Comparison of ENCODE assay signal across 16 mouse cellular contexts in the genomic region with DNA sequence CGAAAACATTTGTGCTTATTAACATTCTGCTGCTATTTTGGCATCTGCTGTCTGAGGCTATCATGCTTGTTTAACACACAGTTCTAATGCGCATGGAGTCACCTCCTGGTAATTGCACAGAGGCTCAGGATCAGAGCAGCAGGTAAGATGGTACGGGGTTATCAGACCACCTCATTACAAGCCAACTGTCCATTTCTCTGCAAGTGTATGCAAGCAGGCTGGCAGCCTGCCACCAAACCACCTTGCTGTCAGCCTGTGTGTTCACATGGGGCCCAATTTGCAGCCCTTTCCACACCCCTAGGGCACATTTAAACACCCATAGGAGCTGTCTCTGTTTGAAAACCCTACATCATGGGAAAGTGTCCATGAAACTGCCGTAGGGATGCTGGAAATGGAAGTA.
DNase-seq lines count a peak whose midpoint lies in the region; ATAC-seq and TF ChIP-seq lines count a peak whose summit lies in the region.
"Had no signal": no experiment of that assay in that cellular context is flagged by ENCODE, and none has a peak within 500 bp of the region (broad histone marks: within the 10 kb centered on the region; RNA-seq: fewer than 3 reads in every experiment).

No protein-coding gene starts in this region.

- no peak overlapping the region for H3K4me3 ChIP-seq in embryonic facial prominence, embryonic 14.5 days (ENCODE audit: low read depth, low read length)
- H3K4me3 ChIP-seq in embryonic facial prominence, embryonic 10.5 days: no peak overlapping the region
- no peak overlapping the region for H3K4me3 ChIP-seq in hindbrain, embryonic 16.5 days (ENCODE audit: low read length)
- H3K4me3 ChIP-seq in hindbrain, embryonic 14.5 days (replicated peaks; ENCODE audit: low read length): no peak overlapping the region
- H3K4me3 ChIP-seq in forebrain, postnatal 0 days (ENCODE audit: low read depth, low read length): no peak overlapping the region
- H3K4me3 ChIP-seq: erythroblast, embryonic 14.5 days; lung, embryonic 15.5 days; midbrain, embryonic 12.5 days had no signal

- H3K4me2 ChIP-seq in embryonic facial prominence, embryonic 14.5 days (ENCODE audit: low read depth, low read length): no peak overlapping the region
- no peak overlapping the region for H3K4me2 ChIP-seq in hindbrain, embryonic 16.5 days (ENCODE audit: low read length)
- H3K4me2 ChIP-seq in hindbrain, embryonic 14.5 days (replicated peaks): no peak overlapping the region
- H3K4me2 ChIP-seq in forebrain, postnatal 0 days (ENCODE audit: low read depth): no peak overlapping the region
- H3K4me2 ChIP-seq: lung, embryonic 15.5 days; midbrain, embryonic 12.5 days had no signal

- H3K27ac ChIP-seq in embryonic facial prominence, embryonic 14.5 days (replicated peaks; ENCODE audit: low read depth, low read length): no peak overlapping the region
- no peak overlapping the region for H3K27ac ChIP-seq in embryonic facial prominence, embryonic 10.5 days (replicated peaks)
- H3K27ac ChIP-seq in hindbrain, embryonic 16.5 days (ENCODE audit: low read depth, low read length): no peak overlapping the region
- no peak overlapping the region for H3K27ac ChIP-seq in hindbrain, embryonic 14.5 days
- H3K27ac ChIP-seq in forebrain, postnatal 0 days (ENCODE audit: low read depth, low read length): no peak overlapping the region
- H3K27ac ChIP-seq: liver, embryonic 14.5 days; lung, embryonic 15.5 days; macrophage; midbrain, embryonic 12.5 days had no signal

- no peaks in the 10 kb centered on the region for H3K36me3 ChIP-seq in embryonic facial prominence, embryonic 14.5 days (ENCODE audit: control insufficient read depth, insufficient read depth, low read length)
- no peaks in the 10 kb centered on the region for H3K36me3 ChIP-seq in embryonic facial prominence, embryonic 10.5 days (replicated peaks)
- H3K36me3 ChIP-seq in hindbrain, embryonic 16.5 days (ENCODE audit: control insufficient read depth, insufficient read depth, low read length): no peaks in the 10 kb centered on the region
- no peaks in the 10 kb centered on the region for H3K36me3 ChIP-seq in hindbrain, embryonic 14.5 days (replicated peaks; ENCODE audit: control insufficient read depth, insufficient read depth)
- H3K36me3 ChIP-seq in forebrain, postnatal 0 days (ENCODE audit: insufficient read depth): no peaks in the 10 kb centered on the region
- H3K36me3 ChIP-seq: lung, embryonic 15.5 days; midbrain, embryonic 12.5 days had no signal

- no peaks in the 10 kb centered on the region for H3K27me3 ChIP-seq in embryonic facial prominence, embryonic 14.5 days (replicated peaks; ENCODE audit: control insufficient read depth, insufficient read depth, low read length)
- H3K27me3 ChIP-seq in embryonic facial prominence, embryonic 10.5 days (replicated peaks; ENCODE audit: low read depth, poor library complexity, severe bottlenecking): no peaks in the 10 kb centered on the region
- no peaks in the 10 kb centered on the region for H3K27me3 ChIP-seq in hindbrain, embryonic 16.5 days (replicated peaks; ENCODE audit: control insufficient read depth, insufficient read depth, low read length)
- no peaks in the 10 kb centered on the region for H3K27me3 ChIP-seq in hindbrain, embryonic 14.5 days (ENCODE audit: control insufficient read depth, insufficient read depth, low read length)
- no peaks in the 10 kb centered on the region for H3K27me3 ChIP-seq in forebrain, postnatal 0 days (ENCODE audit: insufficient read depth, low read length)
- H3K27me3 ChIP-seq: lung, embryonic 15.5 days; midbrain, embryonic 12.5 days had no signal

- TF ChIP-seq CTCF in brain, embryonic 14.5 days (IDR thresholded peaks at IDR 0.05; ENCODE audit: borderline replicate concordance, extremely low read depth, insufficient read depth, insufficient read length): no peak
- TF ChIP-seq CTCF in forebrain, postnatal 0 days (IDR thresholded peaks at IDR 0.05; ENCODE audit: low read depth): no peak

- peak; percentile 41; the same call in 1 of the 2 replicates for ATAC-seq in embryonic facial prominence, embryonic 14.5 days (ENCODE audit: low read depth)
- ATAC-seq in hindbrain, embryonic 16.5 days: peak; percentile 64
- ATAC-seq in hindbrain, embryonic 14.5 days (ENCODE audit: low FRiP score): no peak
- ATAC-seq in forebrain, postnatal 0 days: no peak

- DNase-seq in embryonic facial prominence, embryonic 14.5 days (ENCODE audit: low spot score): peak; percentile 38
- no peak for DNase-seq in embryonic facial prominence, embryonic 10.5 days (ENCODE audit: low spot score)
- DNase-seq in hindbrain, embryonic 14.5 days (ENCODE audit: low spot score): no peak
- peak; percentile 84 for DNase-seq in brain, embryonic 14.5 days (ENCODE audit: low read depth)
- peak; percentile 28 for DNase-seq in forebrain, postnatal 0 days
- no peak for DNase-seq in testis, postnatal 14 days (ENCODE audit: low spot score)
- DNase-seq: gastrocnemius, postnatal 10 days; heart, adult 18-20 months; kidney, adult 11 months; right cerebral cortex, postnatal 4 days had no signal

- no peak overlapping the region for H3K9ac ChIP-seq in embryonic facial prominence, embryonic 14.5 days (ENCODE audit: low read depth, low read length)
- no peak overlapping the region for H3K9ac ChIP-seq in hindbrain, embryonic 16.5 days (ENCODE audit: low read depth, low read length)
- H3K9ac ChIP-seq in hindbrain, embryonic 14.5 days: no peak overlapping the region
- no peak overlapping the region for H3K9ac ChIP-seq in forebrain, postnatal 0 days
- H3K9ac ChIP-seq: liver, embryonic 14.5 days; lung, embryonic 15.5 days; midbrain, embryonic 12.5 days had no signal

- TF ChIP-seq POLR2A in brain, embryonic 14.5 days (IDR thresholded peaks at IDR 0.05; ENCODE audit: borderline replicate concordance, extremely low read depth, insufficient read depth, insufficient read length, poor library complexity, severe bottlenecking): no peak

- no peaks in the 10 kb centered on the region for H3K4me1 ChIP-seq in embryonic facial prominence, embryonic 14.5 days (ENCODE audit: control insufficient read depth, insufficient read depth, low read length)
- no peaks in the 10 kb centered on the region for H3K4me1 ChIP-seq in embryonic facial prominence, embryonic 10.5 days
- no peaks in the 10 kb centered on the region for H3K4me1 ChIP-seq in hindbrain, embryonic 16.5 days (ENCODE audit: control insufficient read depth, insufficient read depth, low read depth, low read length)
- H3K4me1 ChIP-seq in hindbrain, embryonic 14.5 days (replicated peaks; ENCODE audit: control insufficient read depth, insufficient read depth, low read length): peaks cover 4% of the 10 kb centered on the region; the same call in 1 of the 2 replicates
- no peaks in the 10 kb centered on the region for H3K4me1 ChIP-seq in forebrain, postnatal 0 days (ENCODE audit: insufficient read depth)

- 73% methylated on average over 4 of the region's 4 CpGs for WGBS in embryonic facial prominence, embryonic 14.5 days
- 83% methylated on average over 4 of the region's 4 CpGs for WGBS in embryonic facial prominence, embryonic 10.5 days
- 47% methylated on average over 4 of the region's 4 CpGs for WGBS in hindbrain, embryonic 16.5 days
- 41% methylated on average over 4 of the region's 4 CpGs for WGBS in hindbrain, embryonic 14.5 days
- 32% methylated on average over 4 of the region's 4 CpGs for WGBS in forebrain, postnatal 0 days

- H3K9me3 ChIP-seq in embryonic facial prominence, embryonic 14.5 days (ENCODE audit: control insufficient read depth, low read length): no peaks in the 10 kb centered on the region
- H3K9me3 ChIP-seq in embryonic facial prominence, embryonic 10.5 days: no peaks in the 10 kb centered on the region
- H3K9me3 ChIP-seq in hindbrain, embryonic 16.5 days (ENCODE audit: control insufficient read depth, low read length): no peaks in the 10 kb centered on the region
- 0 out of 2 replicates have a peak, but pooled peaks cover 2% of the 10 kb centered on the region for H3K9me3 ChIP-seq in hindbrain, embryonic 14.5 days (ENCODE audit: control insufficient read depth, low read length)
- H3K9me3 ChIP-seq in forebrain, postnatal 0 days (ENCODE audit: low read length): no peaks in the 10 kb centered on the region
- H3K9me3 ChIP-seq: lung, embryonic 15.5 days; midbrain, embryonic 12.5 days had no signal

Comparison
In these comparisons a context has a peak if more than half of its experiments do, and no peak if none do; other contexts are left out.
1. ATAC-seq: peak in embryonic facial prominence, embryonic 14.5 days (single experiment) and hindbrain, embryonic 16.5 days (single experiment); none in hindbrain, embryonic 14.5 days (single experiment) and forebrain, postnatal 0 days (single experiment).
2. DNase-seq: peak in embryonic facial prominence, embryonic 14.5 days (single experiment), brain, embryonic 14.5 days (single experiment) and forebrain, postnatal 0 days (single experiment); none in embryonic facial prominence, embryonic 10.5 days (single experiment), hindbrain, embryonic 14.5 days (single experiment) and testis, postnatal 14 days (single experiment).